8 mouse cellular contexts compared by ENCODE assay signal in genomic region chr2:37430593-37431464, GRCm38 (mm10). TPM values are rescaled to one million over a fixed set of nuclear protein-coding genes. Genes with fewer than 3 reads are reported as not detected.
A peak's percentile ranks its signal among the peaks of the same experiment; 100 is the strongest.
DNase-seq lines count a peak whose midpoint lies in the region; ATAC-seq and TF ChIP-seq lines count a peak whose summit lies in the region.

No protein-coding gene starts in this region.

- peak overlapping the region; percentile 68 for H3K4me2 ChIP-seq in embryonic facial prominence, embryonic 15.5 days (replicated peaks)
- H3K4me2 ChIP-seq in limb, embryonic 13.5 days (replicated peaks), result peak overlapping the region; percentile 82
- H3K4me2 ChIP-seq in midbrain, embryonic 15.5 days, result peak overlapping the region; percentile 80

- under 1% methylated on average over 38 of the region's 38 CpGs for WGBS in embryonic facial prominence, embryonic 15.5 days
- WGBS in limb, embryonic 13.5 days, result under 1% methylated on average over 38 of the region's 38 CpGs
- WGBS in midbrain, embryonic 15.5 days, result under 1% methylated on average over 38 of the region's 38 CpGs

- no peak for TF ChIP-seq POLR2A in bone marrow macrophage, adult 2 months (IDR thresholded peaks at IDR 0.05; ENCODE audit: borderline replicate concordance, low read depth, low read length)

- peak; percentile 93 for DNase-seq in A20 (ENCODE audit: low read depth, low spot score)
- DNase-seq in heart, adult 8-10 months (ENCODE audit: low spot score), result peak; percentile 88
- DNase-seq in kidney, adult 9 months, result peak; percentile 91
- peak; percentile 55 to 64 for DNase-seq in spleen, adult 18-20 months

- H3K27ac ChIP-seq in bone marrow macrophage, adult 2 months (ENCODE audit: insufficient read depth, low read depth, low read length), result peak overlapping the region; percentile 83
- H3K27ac ChIP-seq in embryonic facial prominence, embryonic 15.5 days (replicated peaks), result peak overlapping the region; percentile 96
- peak overlapping the region; percentile 90 for H3K27ac ChIP-seq in limb, embryonic 13.5 days
- H3K27ac ChIP-seq in midbrain, embryonic 15.5 days, result peak overlapping the region; percentile 96

- peaks cover 13% of the 10 kb centered on the region for H3K4me1 ChIP-seq in bone marrow macrophage, adult 2 months (ENCODE audit: control insufficient read depth, insufficient read depth, low read length)
- H3K4me1 ChIP-seq in embryonic facial prominence, embryonic 15.5 days, result peaks cover 12% of the 10 kb centered on the region
- peaks cover 14% of the 10 kb centered on the region for H3K4me1 ChIP-seq in limb, embryonic 13.5 days
- H3K4me1 ChIP-seq in midbrain, embryonic 15.5 days, result peaks cover 21% of the 10 kb centered on the region

- H3K27me3 ChIP-seq in embryonic facial prominence, embryonic 15.5 days, result no peaks in the 10 kb centered on the region
- H3K27me3 ChIP-seq in limb, embryonic 13.5 days, result no peaks in the 10 kb centered on the region
- H3K27me3 ChIP-seq in midbrain, embryonic 15.5 days (replicated peaks), result no peaks in the 10 kb centered on the region

- H3K36me3 ChIP-seq in embryonic facial prominence, embryonic 15.5 days, result peaks cover 16% of the 10 kb centered on the region
- peaks cover 18% of the 10 kb centered on the region for H3K36me3 ChIP-seq in limb, embryonic 13.5 days
- H3K36me3 ChIP-seq in midbrain, embryonic 15.5 days (replicated peaks), result peaks cover 7% of the 10 kb centered on the region; the same call in 1 of the 2 replicates

- ATAC-seq in embryonic facial prominence, embryonic 15.5 days (ENCODE audit: insufficient number of reproducible peaks, low FRiP score, low TSS enrichment, low read depth), result peak; percentile 93
- peak; percentile 95 for ATAC-seq in limb, embryonic 13.5 days (ENCODE audit: low FRiP score, low read depth)
- peak; percentile 97 for ATAC-seq in midbrain, embryonic 15.5 days (replicated peaks)

- H3K4me3 ChIP-seq in bone marrow macrophage, adult 2 months (ENCODE audit: insufficient read depth, low read length), result peak overlapping the region; percentile 82
- peak overlapping the region; percentile 71 for H3K4me3 ChIP-seq in embryonic facial prominence, embryonic 15.5 days (replicated peaks)
- peak overlapping the region; percentile 88 for H3K4me3 ChIP-seq in limb, embryonic 13.5 days
- peak overlapping the region; percentile 74 for H3K4me3 ChIP-seq in midbrain, embryonic 15.5 days

- no peak for TF ChIP-seq CTCF in bone marrow macrophage, adult 2 months (IDR thresholded peaks at IDR 0.05; ENCODE audit: low read depth, low read length)

- H3K9ac ChIP-seq in embryonic facial prominence, embryonic 15.5 days, result peak overlapping the region; percentile 63
- peak overlapping the region; percentile 84 for H3K9ac ChIP-seq in limb, embryonic 13.5 days
- peak overlapping the region; percentile 76 for H3K9ac ChIP-seq in midbrain, embryonic 15.5 days

- no peaks in the 10 kb centered on the region for H3K9me3 ChIP-seq in embryonic facial prominence, embryonic 15.5 days (replicated peaks)
- H3K9me3 ChIP-seq in limb, embryonic 13.5 days, result no peaks in the 10 kb centered on the region
- no peaks in the 10 kb centered on the region for H3K9me3 ChIP-seq in midbrain, embryonic 15.5 days

RNA-seq across cellular contexts. Expression of gene Rc3h2, which starts 8.1 kb away (rescaled TPM):
- polyA plus RNA-seq in bone marrow macrophage, adult 2 months (2012; ENCODE audit: insufficient read depth, insufficient read length, missing spikeins), result 28.4 and 34.9 TPM in 2 replicates
- 14.4 and 15.0 TPM in 2 replicates for polyA plus RNA-seq in embryonic facial prominence, embryonic 15.5 days (2015; fragmentation: Nextera tagmentation; extraction: Ambion mirVana)
- 10 to 100 TPM; 28.1 to 36.7 (median 35.2) TPM for total RNA-seq in heart, adult 8-10 months (2022)
- polyA plus RNA-seq in limb, embryonic 13.5 days (2015; fragmentation: Nextera tagmentation; extraction: Ambion mirVana), result 18.0 and 19.3 TPM in 2 replicates
- 20.6 and 21.7 TPM in 2 replicates for polyA plus RNA-seq in midbrain, embryonic 15.5 days (2015; fragmentation: Nextera tagmentation; extraction: Ambion mirVana)

RNA-seq across cellular contexts. Expression of gene Zbtb26, which starts 12.1 kb away (rescaled TPM):
- polyA plus RNA-seq in bone marrow macrophage, adult 2 months (2012; ENCODE audit: insufficient read depth, insufficient read length, missing spikeins), result 7.2 and 9.2 TPM in 2 replicates
- polyA plus RNA-seq in embryonic facial prominence, embryonic 15.5 days (2015; fragmentation: Nextera tagmentation; extraction: Ambion mirVana), result 6.3 and 6.7 TPM in 2 replicates
- total RNA-seq in heart, adult 8-10 months (2022), result 1 to 10 TPM; 3.2 to 4.8 (median 4.1) TPM
- polyA plus RNA-seq in limb, embryonic 13.5 days (2015; fragmentation: Nextera tagmentation; extraction: Ambion mirVana), result 9.0 and 9.3 TPM in 2 replicates
- 7.5 and 7.7 TPM in 2 replicates for polyA plus RNA-seq in midbrain, embryonic 15.5 days (2015; fragmentation: Nextera tagmentation; extraction: Ambion mirVana)

RNA-seq across cellular contexts. Expression of gene Zbtb6, which starts 12.1 kb away (rescaled TPM):
- 14.2 and 14.6 TPM in 2 replicates for polyA plus RNA-seq in bone marrow macrophage, adult 2 months (2012; ENCODE audit: insufficient read depth, insufficient read length, missing spikeins)
- polyA plus RNA-seq in embryonic facial prominence, embryonic 15.5 days (2015; fragmentation: Nextera tagmentation; extraction: Ambion mirVana), result 7.7 and 9.1 TPM in 2 replicates
- 1 to 10 TPM; 3.6 to 4.3 (median 4.0) TPM for total RNA-seq in heart, adult 8-10 months (2022)
- polyA plus RNA-seq in limb, embryonic 13.5 days (2015; fragmentation: Nextera tagmentation; extraction: Ambion mirVana), result 7.5 and 8.3 TPM in 2 replicates
- polyA plus RNA-seq in midbrain, embryonic 15.5 days (2015; fragmentation: Nextera tagmentation; extraction: Ambion mirVana), result 15.6 and 17.5 TPM in 2 replicates

RNA-seq across cellular contexts. Expression of gene Rabgap1, which starts 12.2 kb away (rescaled TPM):
- polyA plus RNA-seq in bone marrow macrophage, adult 2 months (2012; ENCODE audit: insufficient read depth, insufficient read length, missing spikeins), result 34.3 and 35.0 TPM in 2 replicates
- 46.5 and 46.8 TPM in 2 replicates for polyA plus RNA-seq in embryonic facial prominence, embryonic 15.5 days (2015; fragmentation: Nextera tagmentation; extraction: Ambion mirVana)
- total RNA-seq in heart, adult 8-10 months (2022), result 10 to 100 TPM; 38.9 to 46.1 (median 41.1) TPM
- 52.3 and 55.9 TPM in 2 replicates for polyA plus RNA-seq in limb, embryonic 13.5 days (2015; fragmentation: Nextera tagmentation; extraction: Ambion mirVana)
- 51.6 and 52.7 TPM in 2 replicates for polyA plus RNA-seq in midbrain, embryonic 15.5 days (2015; fragmentation: Nextera tagmentation; extraction: Ambion mirVana)

Comparison
In these comparisons a context has a peak if more than half of its experiments do, and no peak if none do; other contexts are left out.
1. Peak in every context shown above with its lines: DNase-seq, ATAC-seq, H3K4me3 ChIP-seq and H3K27ac ChIP-seq.